In the genomic region with DNA sequence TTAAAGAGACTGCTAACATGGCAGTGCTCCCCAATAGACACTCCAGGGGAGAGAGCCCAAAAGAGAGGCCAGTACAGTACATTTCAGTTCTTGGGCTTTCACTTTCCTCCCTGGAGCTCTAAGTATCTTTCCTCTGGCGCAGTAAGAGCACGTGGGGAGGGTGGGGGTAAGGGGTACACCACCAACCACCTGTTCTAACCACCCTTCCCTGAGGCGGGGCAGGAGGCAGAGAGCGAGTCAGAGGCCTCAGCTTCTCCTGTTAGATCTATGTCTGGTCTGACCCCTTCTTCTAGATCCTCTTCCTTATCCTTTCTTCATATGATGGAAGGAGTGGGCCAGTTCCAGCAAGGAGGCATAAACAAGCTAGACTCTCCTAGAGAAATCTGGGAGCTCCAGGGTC, we compare ENCODE assay signal across 13 mouse cellular contexts. TPM values are rescaled to one million over a fixed set of nuclear protein-coding genes. Genes with fewer than 3 reads are reported as not detected.
DNase-seq lines count a peak whose midpoint lies in the region; ATAC-seq and TF ChIP-seq lines count a peak whose summit lies in the region.
"Had no signal": no experiment of that assay in that cellular context is flagged by ENCODE, and none has a peak within 500 bp of the region (broad histone marks: within the 10 kb centered on the region; RNA-seq: fewer than 3 reads in every experiment).

No protein-coding gene starts in this region.

- H3K9ac ChIP-seq in kidney, postnatal 0 days (ENCODE audit: low read depth, low read length) = peak overlapping the region; percentile 27; the same call in 1 of the 2 replicates
- peak overlapping the region; percentile 3; the same call in 1 of the 2 replicates for H3K9ac ChIP-seq in embryonic facial prominence, embryonic 11.5 days (replicated peaks; ENCODE audit: low read length)
- H3K9ac ChIP-seq in intestine, embryonic 15.5 days = peak overlapping the region; percentile 37
- H3K9ac ChIP-seq in stomach, embryonic 15.5 days = no peak overlapping the region
- H3K9ac ChIP-seq: forebrain, embryonic 12.5 days; midbrain, embryonic 15.5 days had no signal

- H3K4me3 ChIP-seq in kidney, postnatal 0 days (replicated peaks; ENCODE audit: low read depth, low read length) = no peak overlapping the region
- H3K4me3 ChIP-seq in embryonic facial prominence, embryonic 11.5 days (ENCODE audit: low read depth, low read length) = 0 out of 2 replicates have a peak overlapping the region, but pooled peaks have one; percentile 3
- H3K4me3 ChIP-seq in intestine, embryonic 15.5 days (replicated peaks) = peak overlapping the region; percentile 71
- H3K4me3 ChIP-seq in stomach, embryonic 15.5 days (replicated peaks) = peak overlapping the region; percentile 66
- H3K4me3 ChIP-seq: forebrain, embryonic 12.5 days; midbrain, embryonic 15.5 days had no signal

- no peak overlapping the region for H3K4me2 ChIP-seq in kidney, postnatal 0 days (ENCODE audit: low read length)
- H3K4me2 ChIP-seq in embryonic facial prominence, embryonic 11.5 days (ENCODE audit: low read depth, low read length) = no peak overlapping the region; the same call in 1 of the 2 replicates
- peak overlapping the region; percentile 95 for H3K4me2 ChIP-seq in intestine, embryonic 15.5 days (replicated peaks)
- H3K4me2 ChIP-seq in stomach, embryonic 15.5 days = peak overlapping the region; percentile 97
- H3K4me2 ChIP-seq: forebrain, embryonic 12.5 days; midbrain, embryonic 15.5 days had no signal

- H3K27ac ChIP-seq in kidney, postnatal 0 days = no peak overlapping the region
- H3K27ac ChIP-seq in embryonic facial prominence, embryonic 11.5 days (replicated peaks; ENCODE audit: low read depth, low read length) = no peak overlapping the region
- H3K27ac ChIP-seq in intestine, embryonic 15.5 days = peak overlapping the region; percentile 88
- peak overlapping the region; percentile 97 for H3K27ac ChIP-seq in stomach, embryonic 15.5 days
- H3K27ac ChIP-seq: forebrain, embryonic 12.5 days; midbrain, embryonic 15.5 days had no signal

- H3K27me3 ChIP-seq in kidney, postnatal 0 days (ENCODE audit: insufficient read depth, low read length) = no peaks in the 10 kb centered on the region
- H3K27me3 ChIP-seq in embryonic facial prominence, embryonic 11.5 days (ENCODE audit: control insufficient read depth, insufficient read depth, low read length) = peaks cover 23% of the 10 kb centered on the region
- H3K27me3 ChIP-seq in intestine, embryonic 15.5 days (replicated peaks) = peaks cover 22% of the 10 kb centered on the region
- 0 out of 2 replicates have a peak, but pooled peaks cover 18% of the 10 kb centered on the region for H3K27me3 ChIP-seq in stomach, embryonic 15.5 days (replicated peaks)

- no peaks in the 10 kb centered on the region for H3K36me3 ChIP-seq in kidney, postnatal 0 days (ENCODE audit: insufficient read depth, low read length)
- H3K36me3 ChIP-seq in embryonic facial prominence, embryonic 11.5 days (replicated peaks; ENCODE audit: control insufficient read depth, insufficient read depth, low read depth, low read length) = no peaks in the 10 kb centered on the region
- H3K36me3 ChIP-seq in intestine, embryonic 15.5 days = no peaks in the 10 kb centered on the region
- H3K36me3 ChIP-seq in stomach, embryonic 15.5 days = no peaks in the 10 kb centered on the region
- H3K36me3 ChIP-seq: forebrain, embryonic 12.5 days; midbrain, embryonic 15.5 days had no signal

- DNase-seq in kidney, postnatal 0 days (ENCODE audit: low spot score) = no peak
- DNase-seq in kidney, adult 8-10 months = no peak
- no peak for DNase-seq in embryonic facial prominence, embryonic 11.5 days (ENCODE audit: low spot score)
- DNase-seq in ovary, postnatal 14 days (ENCODE audit: low spot score) = no peak
- DNase-seq in layer of hippocampus, postnatal 14 days (ENCODE audit: low spot score in 2 of 2) = no peak
- DNase-seq in right cerebral cortex, postnatal 4 days = no peak
- DNase-seq: adrenal gland, postnatal 14 days; cerebellum, postnatal 14 days; right cerebral cortex, postnatal 25 days had no signal

- no peak for ATAC-seq in kidney, postnatal 0 days (replicated peaks; ENCODE audit: low FRiP score, low read depth)
- ATAC-seq in embryonic facial prominence, embryonic 11.5 days (replicated peaks; ENCODE audit: insufficient number of reproducible peaks, low FRiP score, low TSS enrichment, low read depth) = no peak
- peak; percentile 5; the same call in 1 of the 2 replicates for ATAC-seq in intestine, embryonic 15.5 days
- no peak for ATAC-seq in stomach, embryonic 15.5 days (ENCODE audit: insufficient read depth, low FRiP score, low read depth)
- ATAC-seq: midbrain, embryonic 15.5 days had no signal

- no peaks in the 10 kb centered on the region for H3K9me3 ChIP-seq in kidney, postnatal 0 days (replicated peaks; ENCODE audit: low read length)
- H3K9me3 ChIP-seq in embryonic facial prominence, embryonic 11.5 days (replicated peaks; ENCODE audit: control insufficient read depth, low read length) = no peaks in the 10 kb centered on the region
- no peaks in the 10 kb centered on the region for H3K9me3 ChIP-seq in intestine, embryonic 15.5 days
- no peaks in the 10 kb centered on the region for H3K9me3 ChIP-seq in stomach, embryonic 15.5 days
- H3K9me3 ChIP-seq: forebrain, embryonic 12.5 days; midbrain, embryonic 15.5 days had no signal

- WGBS in kidney, postnatal 0 days = 63% methylated on average over 4 of the region's 4 CpGs
- 25% methylated on average over 4 of the region's 4 CpGs for WGBS in embryonic facial prominence, embryonic 11.5 days
- WGBS in intestine, embryonic 15.5 days = 31% methylated on average over 4 of the region's 4 CpGs
- WGBS in stomach, embryonic 15.5 days = 37% methylated on average over 4 of the region's 4 CpGs

- no peak for TF ChIP-seq CTCF in kidney, postnatal 0 days (IDR thresholded peaks at IDR 0.05; ENCODE audit: low read depth)

- H3K4me1 ChIP-seq in kidney, postnatal 0 days (replicated peaks; ENCODE audit: insufficient read depth, low read length) = peaks cover 3% of the 10 kb centered on the region; the same call in 1 of the 2 replicates
- H3K4me1 ChIP-seq in embryonic facial prominence, embryonic 11.5 days (ENCODE audit: control insufficient read depth, insufficient read depth, low read length) = no peaks in the 10 kb centered on the region; the same call in 1 of the 2 replicates
- H3K4me1 ChIP-seq in intestine, embryonic 15.5 days (replicated peaks) = peaks cover 24% of the 10 kb centered on the region
- H3K4me1 ChIP-seq in stomach, embryonic 15.5 days = peaks cover 25% of the 10 kb centered on the region

RNA-seq across cellular contexts. Expression of a gene that starts 2.3 kb away (rescaled TPM):
- polyA plus RNA-seq in kidney, postnatal 0 days (2015; fragmentation: Nextera tagmentation; extraction: Ambion mirVana) = 9.6 and 10.2 TPM in 2 replicates
- polyA plus RNA-seq in embryonic facial prominence, embryonic 11.5 days (2014; fragmentation: Nextera tagmentation; extraction: Ambion mirVana) = 10.2 and 10.6 TPM in 2 replicates
- polyA plus RNA-seq in intestine, embryonic 15.5 days (2015; fragmentation: Nextera tagmentation; extraction: Ambion mirVana) = 30.5 and 31.5 TPM in 2 replicates
- 24.0 and 27.6 TPM in 2 replicates for polyA plus RNA-seq in stomach, embryonic 15.5 days (2015; fragmentation: Nextera tagmentation; extraction: Ambion mirVana)
- 1 to 10 TPM; 5.6 to 6.5 TPM for total RNA-seq in layer of hippocampus, postnatal 14 days (2021)

RNA-seq across cellular contexts. Expression of a gene that starts 21.3 kb away (rescaled TPM):
- 124 and 132 TPM in 2 replicates for polyA plus RNA-seq in kidney, postnatal 0 days (2015; fragmentation: Nextera tagmentation; extraction: Ambion mirVana)
- 268 and 270 TPM in 2 replicates for polyA plus RNA-seq in embryonic facial prominence, embryonic 11.5 days (2014; fragmentation: Nextera tagmentation; extraction: Ambion mirVana)
- 205 and 210 TPM in 2 replicates for polyA plus RNA-seq in intestine, embryonic 15.5 days (2015; fragmentation: Nextera tagmentation; extraction: Ambion mirVana)
- 213 and 215 TPM in 2 replicates for polyA plus RNA-seq in stomach, embryonic 15.5 days (2015; fragmentation: Nextera tagmentation; extraction: Ambion mirVana)
- 10 to 100 TPM; 72.9 to 74.1 TPM for total RNA-seq in layer of hippocampus, postnatal 14 days (2021)

RNA-seq across cellular contexts. Expression of a gene that starts 38.0 kb away (rescaled TPM):
- 3,897 and 4,536 TPM in 2 replicates for polyA plus RNA-seq in kidney, postnatal 0 days (2015; fragmentation: Nextera tagmentation; extraction: Ambion mirVana)
- polyA plus RNA-seq in embryonic facial prominence, embryonic 11.5 days (2014; fragmentation: Nextera tagmentation; extraction: Ambion mirVana) = 3,098 and 3,409 TPM in 2 replicates
- 3,667 and 3,915 TPM in 2 replicates for polyA plus RNA-seq in intestine, embryonic 15.5 days (2015; fragmentation: Nextera tagmentation; extraction: Ambion mirVana)
- 3,689 and 3,942 TPM in 2 replicates for polyA plus RNA-seq in stomach, embryonic 15.5 days (2015; fragmentation: Nextera tagmentation; extraction: Ambion mirVana)
- 1,000 to 10,000 TPM; 1,911 to 2,072 TPM for total RNA-seq in layer of hippocampus, postnatal 14 days (2021)

RNA-seq across cellular contexts. Expression of a gene that starts 39.4 kb away (rescaled TPM):
- 836 and 985 TPM in 2 replicates for polyA plus RNA-seq in kidney, postnatal 0 days (2015; fragmentation: Nextera tagmentation; extraction: Ambion mirVana)
- 765 and 782 TPM in 2 replicates for polyA plus RNA-seq in embryonic facial prominence, embryonic 11.5 days (2014; fragmentation: Nextera tagmentation; extraction: Ambion mirVana)
- polyA plus RNA-seq in intestine, embryonic 15.5 days (2015; fragmentation: Nextera tagmentation; extraction: Ambion mirVana) = 693 and 768 TPM in 2 replicates
- polyA plus RNA-seq in stomach, embryonic 15.5 days (2015; fragmentation: Nextera tagmentation; extraction: Ambion mirVana) = 674 and 714 TPM in 2 replicates
- 100 to 1,000 TPM; 329 to 373 TPM for total RNA-seq in layer of hippocampus, postnatal 14 days (2021)

RNA-seq across cellular contexts. Expression of a gene that starts 39.5 kb away (rescaled TPM):
- 13.7 and 16.9 TPM in 2 replicates for polyA plus RNA-seq in kidney, postnatal 0 days (2015; fragmentation: Nextera tagmentation; extraction: Ambion mirVana)
- polyA plus RNA-seq in embryonic facial prominence, embryonic 11.5 days (2014; fragmentation: Nextera tagmentation; extraction: Ambion mirVana) = 13.6 and 15.0 TPM in 2 replicates
- polyA plus RNA-seq in intestine, embryonic 15.5 days (2015; fragmentation: Nextera tagmentation; extraction: Ambion mirVana) = 14.5 and 15.2 TPM in 2 replicates
- polyA plus RNA-seq in stomach, embryonic 15.5 days (2015; fragmentation: Nextera tagmentation; extraction: Ambion mirVana) = 12.1 and 12.4 TPM in 2 replicates
- total RNA-seq in layer of hippocampus, postnatal 14 days (2021) = 10 to 100 TPM in 1 of 2 experiments, 1 to 10 TPM in 1; 9.1 to 12.0 TPM

Comparison
In these comparisons a context has a peak if more than half of its experiments do, and no peak if none do; other contexts are left out.
1. H3K27ac ChIP-seq: peak in intestine, embryonic 15.5 days (single experiment) and stomach, embryonic 15.5 days (single experiment); none in kidney, postnatal 0 days (single experiment) and embryonic facial prominence, embryonic 11.5 days (single experiment).
2. H3K4me2 ChIP-seq: peak in intestine, embryonic 15.5 days (single experiment) and stomach, embryonic 15.5 days (single experiment); none in kidney, postnatal 0 days (single experiment) and embryonic facial prominence, embryonic 11.5 days (single experiment).